Mouse (Mus musculus): ENCODE results near the gene Mok.
"Not testable (repeated sequence)": the region's sequence is repeated elsewhere in the genome, so short reads cannot be mapped to it uniquely, and the experiment has no call there.

Gene Mok

DNA sequence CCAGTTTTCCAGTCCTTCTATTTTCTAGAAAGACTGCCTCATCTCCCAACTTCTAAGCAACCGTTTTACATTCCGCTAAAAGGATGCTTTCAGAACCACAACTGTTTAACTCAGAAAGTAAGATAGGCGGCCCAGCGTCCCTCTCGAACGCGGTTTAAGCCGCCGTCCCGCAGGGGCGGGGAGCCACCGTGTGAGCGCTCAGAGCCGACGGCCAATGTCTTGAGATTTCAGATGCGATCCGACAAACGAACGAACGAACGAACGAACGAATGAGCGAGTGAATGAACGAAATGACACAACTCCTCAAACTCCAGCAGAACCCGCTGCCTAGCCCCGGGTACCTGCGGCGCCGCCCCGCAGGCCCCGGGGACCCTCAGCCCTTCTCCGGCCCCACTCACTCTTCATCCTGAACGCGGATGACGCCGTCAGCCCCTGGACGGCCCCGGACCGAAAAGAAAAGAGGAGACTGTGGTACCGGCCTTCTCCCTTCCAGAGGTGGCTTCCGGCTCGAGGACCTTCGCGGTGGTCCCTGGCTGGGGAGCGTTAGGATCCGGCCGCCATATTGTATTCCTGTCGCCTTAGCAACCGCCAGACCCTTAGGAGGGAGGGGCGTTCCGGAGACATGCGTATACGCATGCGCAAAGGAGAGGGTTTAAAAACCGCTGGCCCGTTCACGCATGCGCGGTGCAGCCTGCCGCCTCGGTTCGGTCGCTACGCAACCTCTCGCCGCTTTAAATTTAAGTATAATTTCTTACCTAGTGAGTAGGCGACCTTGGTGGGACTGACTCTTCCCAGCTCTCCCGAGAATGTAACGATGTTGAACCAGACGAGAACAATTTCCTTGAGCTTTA lies at the start of gene Mok:
Gene Mok (minus strand): TSS at position 592 of the 851 bp plus-strand sequence.
- peak; percentile 96 for DNase-seq

DNA sequence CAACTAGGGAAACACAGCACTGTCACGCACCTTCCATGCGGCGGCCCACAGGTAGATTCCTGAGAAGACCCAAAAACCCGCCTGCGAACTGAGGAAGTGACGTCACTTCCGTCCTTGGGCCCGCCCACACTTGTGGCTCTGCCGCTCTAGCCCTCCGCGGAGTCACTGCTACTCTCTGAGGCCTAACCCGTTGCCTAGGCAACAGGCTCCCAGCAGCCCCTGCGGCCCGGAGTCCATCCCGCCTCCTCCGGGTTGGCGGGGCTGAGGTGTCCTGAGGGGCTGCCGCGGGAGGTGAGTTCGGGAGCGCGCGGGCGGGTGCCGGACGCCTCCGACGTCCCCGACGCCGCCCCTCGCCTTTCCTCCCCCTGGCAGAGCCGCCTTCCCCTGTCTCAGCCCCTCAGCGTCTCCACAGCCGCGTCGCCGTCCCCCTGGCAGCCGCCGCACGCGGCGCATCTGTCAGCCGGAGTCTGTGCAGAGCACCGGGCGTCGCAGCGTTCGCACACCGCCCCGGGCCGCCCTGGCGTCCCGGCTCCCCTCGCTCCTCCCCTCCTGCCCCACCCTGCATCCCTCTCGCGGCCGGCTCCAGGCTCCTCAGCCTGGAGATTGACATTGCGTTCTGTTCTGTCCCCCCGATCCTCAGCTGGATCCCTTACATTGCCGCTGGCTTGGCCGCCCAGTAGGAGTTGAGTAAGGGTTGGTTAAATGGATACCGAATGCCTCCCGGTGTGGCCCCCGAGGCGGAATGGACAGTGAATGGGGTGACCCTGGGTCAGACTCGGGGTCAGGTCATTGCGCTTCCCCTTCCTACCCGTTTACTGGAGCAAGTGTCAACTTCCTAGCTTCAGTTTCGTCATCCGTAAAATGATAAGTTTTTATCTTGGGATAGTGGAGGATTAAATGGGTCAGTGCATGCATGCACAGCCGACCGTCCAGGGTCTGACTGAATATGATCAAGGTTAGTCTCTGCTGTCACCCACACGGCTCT lies 48.6 kb upstream of the Mok start, which contains the start of the genes Cinp and Tecpr2:
Gene Cinp (minus strand): TSS at position 110 of the 985 bp plus-strand sequence.
Gene Tecpr2 (plus strand): TSS at position 229 of the 985 bp plus-strand sequence.
- DNase-seq: peak; percentile 99

DNA sequence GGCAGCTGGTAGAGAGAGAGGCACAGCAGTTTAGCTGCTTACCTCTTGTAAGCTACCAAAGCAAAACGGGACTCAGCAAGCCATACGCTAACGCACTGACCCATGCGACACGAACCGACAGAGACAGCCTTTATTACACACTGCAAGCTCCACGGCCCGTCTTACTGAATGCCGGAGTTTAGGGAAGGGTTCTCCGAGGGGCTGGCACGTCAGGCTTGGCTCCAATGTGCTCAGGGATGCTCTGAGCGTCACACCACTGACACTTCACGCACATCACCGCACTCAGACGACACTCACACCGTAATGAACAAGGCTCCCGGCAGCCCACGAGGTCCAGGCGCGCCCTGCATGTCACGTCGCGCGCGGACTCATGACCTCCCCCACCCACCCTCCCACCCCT lies 47.9 kb upstream of the Mok start:
- peak; percentile 45 for DNase-seq

DNA sequence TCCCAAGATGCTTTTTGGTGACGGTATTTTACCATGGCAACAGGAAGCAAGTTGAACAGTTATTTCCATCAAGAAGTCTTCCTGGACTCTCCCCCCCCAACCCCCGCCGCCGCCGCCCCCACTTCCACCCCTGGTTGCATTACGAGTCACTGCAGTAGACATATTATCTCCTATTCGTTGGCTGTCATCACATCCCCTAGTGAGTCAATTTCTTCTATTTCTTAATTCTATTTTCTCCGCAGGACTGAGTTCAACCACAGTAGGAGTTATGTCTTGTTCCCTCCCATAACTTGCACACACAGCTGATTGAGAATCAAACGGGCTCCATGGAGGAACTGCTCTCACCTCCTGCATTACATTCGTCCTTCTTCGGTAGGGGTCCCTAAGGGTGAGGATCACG lies 47.4 kb upstream of the Mok start:
- no peak for DNase-seq

GRCm38 (mm10) chr12:110885251-110885650 lies 44.5 kb upstream of the Mok start:
- DNase-seq: no peak

- DNase-seq: no peak
Measured at GRCm38 (mm10) chr12:110882291-110882690, 41.6 kb upstream of the Mok start.

DNA sequence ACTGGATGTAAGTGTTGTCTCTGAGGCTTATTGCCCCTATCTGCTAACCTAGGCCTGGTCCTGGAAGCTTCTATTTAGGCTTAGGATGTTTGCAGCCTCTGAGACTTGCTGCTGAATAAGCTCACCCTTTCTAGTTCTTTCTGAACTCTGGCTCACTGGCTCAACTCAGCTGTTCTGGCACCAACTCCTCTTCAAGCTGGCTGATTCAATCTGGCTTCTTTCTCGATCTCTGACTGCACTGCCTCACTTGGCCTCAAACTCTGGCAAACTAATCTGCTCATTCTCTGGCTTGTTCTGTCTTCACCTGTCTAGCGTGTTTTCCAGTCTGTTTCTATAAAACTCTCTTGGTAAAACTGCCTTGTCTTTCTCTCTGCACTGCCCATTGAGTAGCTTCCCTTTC lies 34.6 kb upstream of the Mok start:
- DNase-seq: no peak

GRCm38 (mm10) chr12:110871247-110871646 lies 30.5 kb upstream of the Mok start:
- no peak for DNase-seq

- DNase-seq: no peak
Measured at GRCm38 (mm10) chr12:110870107-110870506, 29.4 kb upstream of the Mok start.

- peak; percentile 48 for DNase-seq
Measured at GRCm38 (mm10) chr12:110865989-110866388, 25.2 kb upstream of the Mok start.

DNA sequence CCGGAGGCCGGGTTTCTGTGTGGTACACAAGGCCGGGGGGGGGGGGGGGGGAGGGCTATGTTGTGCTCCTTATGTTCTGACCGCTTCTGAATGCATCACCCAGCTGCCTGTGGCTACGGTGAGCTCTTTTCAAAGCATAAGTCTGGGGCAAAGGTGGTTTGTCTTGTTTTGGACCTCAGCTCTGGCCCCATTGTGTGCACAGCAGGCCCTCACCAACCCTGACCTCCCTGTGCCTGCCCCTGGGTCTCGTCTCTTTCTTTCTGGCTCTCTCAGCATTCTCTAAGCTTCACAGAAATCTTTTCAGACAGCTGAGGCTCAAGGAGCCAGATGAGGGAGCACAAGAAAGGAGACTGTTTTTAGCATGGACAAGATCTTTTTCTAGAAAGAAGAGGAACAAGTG lies 24.8 kb upstream of the Mok start:
- no peak for DNase-seq

DNA sequence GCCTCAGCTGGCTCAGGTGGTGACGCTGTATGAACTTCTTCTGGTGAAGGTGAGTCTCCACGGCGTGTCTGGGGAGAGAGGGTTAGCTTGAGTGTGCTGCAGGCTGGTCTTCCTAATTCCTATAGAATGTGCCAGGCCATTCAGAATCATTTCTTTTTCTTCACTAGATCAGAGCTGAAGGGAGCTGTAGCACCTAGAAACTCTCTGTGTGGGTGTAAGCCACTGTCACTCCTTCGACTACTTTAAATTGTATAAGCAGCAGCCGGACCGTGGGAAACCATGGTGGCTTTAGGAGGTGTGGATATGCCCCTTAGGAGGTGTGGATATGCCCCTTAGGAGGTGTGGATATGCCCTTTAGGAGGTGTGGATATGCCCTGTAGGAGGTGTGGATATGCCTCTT lies 23.3 kb upstream of the Mok start:
- no peak for DNase-seq

DNA sequence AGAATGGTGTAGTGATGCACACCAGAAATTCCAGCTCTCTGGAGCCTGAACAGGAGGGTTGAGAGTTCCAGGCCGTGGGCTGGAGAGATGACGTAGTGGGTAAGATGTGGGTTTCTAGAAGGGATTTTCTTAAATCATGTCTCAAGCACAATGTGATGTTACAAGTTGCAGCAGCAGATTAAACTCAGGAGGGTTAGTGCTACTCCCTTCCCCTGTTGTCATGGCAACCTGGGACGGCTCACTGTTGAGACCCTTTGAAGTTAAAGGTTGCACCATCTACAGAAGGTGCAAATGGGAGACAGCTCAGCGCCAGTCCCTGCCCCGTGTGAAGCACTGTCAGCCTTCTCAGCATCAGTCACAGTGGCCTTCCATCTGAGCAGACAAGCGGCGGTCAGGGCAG lies 20.5 kb upstream of the Mok start:
- DNase-seq: no peak

DNA sequence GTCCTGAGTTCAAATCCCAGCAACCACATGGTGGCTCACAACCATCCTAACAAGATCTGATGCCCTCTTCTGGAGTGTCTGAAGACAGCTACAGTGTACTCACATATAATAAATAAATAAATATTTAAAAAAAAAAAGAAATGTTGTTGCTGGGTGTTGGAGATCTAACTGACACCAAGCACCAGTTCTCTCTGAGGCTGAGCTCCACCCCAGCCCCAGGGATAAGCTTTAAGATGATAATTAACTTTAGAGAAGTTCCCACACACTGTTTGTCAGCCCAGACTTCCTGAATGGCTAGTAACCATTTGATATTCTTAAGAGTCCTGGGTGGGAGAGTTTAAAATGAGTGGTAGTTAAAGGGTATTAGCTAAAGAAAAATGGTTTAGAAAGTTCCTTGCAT lies 19.6 kb upstream of the Mok start:
- no peak for DNase-seq

GRCm38 (mm10) chr12:110858681-110859080 lies 17.9 kb upstream of the Mok start:
- DNase-seq: not testable (repeated sequence)

DNA sequence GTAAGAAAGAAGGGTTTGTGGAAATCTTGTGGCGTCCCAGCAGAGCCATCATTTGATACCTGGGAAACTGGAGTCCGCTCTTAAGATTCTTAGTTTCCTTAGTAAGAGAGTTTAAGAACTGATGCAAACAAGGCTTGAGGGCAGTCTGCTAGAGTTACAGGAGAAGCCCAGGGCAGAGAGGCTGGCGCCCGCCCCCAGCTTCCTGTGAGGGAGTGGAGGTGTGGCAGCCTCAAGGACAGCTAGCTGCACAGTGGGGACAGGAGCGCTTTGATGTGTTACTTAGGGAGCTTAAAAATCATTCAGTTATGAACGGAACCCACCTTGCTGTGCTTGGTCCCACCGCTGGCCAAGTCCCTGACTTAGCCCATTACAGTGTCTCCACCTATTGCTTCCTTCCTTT lies 16.5 kb upstream of the Mok start:
- DNase-seq: no peak

GRCm38 (mm10) chr12:110854786-110855737 lies 14.3 kb upstream of the Mok start:
- no peak for DNase-seq

DNA sequence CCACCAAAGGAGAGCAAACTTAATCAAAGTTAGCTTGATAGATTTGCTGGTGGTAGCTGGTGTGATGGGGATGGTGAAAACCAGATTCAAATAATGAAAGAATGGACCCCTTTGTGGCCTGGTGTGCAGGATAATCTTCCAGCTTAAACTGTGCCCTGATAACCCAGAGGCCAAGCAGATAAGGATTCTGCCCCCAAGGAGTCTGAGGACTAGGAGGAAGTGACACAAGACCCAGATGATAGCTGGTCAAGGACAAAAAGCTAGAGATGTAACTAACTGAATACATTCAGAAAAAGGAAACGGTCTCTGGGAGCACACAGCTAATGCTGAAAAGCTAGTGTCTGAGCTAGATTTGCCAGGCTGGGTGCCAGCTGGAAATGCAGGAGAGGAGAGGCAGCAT lies 11.2 kb upstream of the Mok start:
- DNase-seq: no peak

DNA sequence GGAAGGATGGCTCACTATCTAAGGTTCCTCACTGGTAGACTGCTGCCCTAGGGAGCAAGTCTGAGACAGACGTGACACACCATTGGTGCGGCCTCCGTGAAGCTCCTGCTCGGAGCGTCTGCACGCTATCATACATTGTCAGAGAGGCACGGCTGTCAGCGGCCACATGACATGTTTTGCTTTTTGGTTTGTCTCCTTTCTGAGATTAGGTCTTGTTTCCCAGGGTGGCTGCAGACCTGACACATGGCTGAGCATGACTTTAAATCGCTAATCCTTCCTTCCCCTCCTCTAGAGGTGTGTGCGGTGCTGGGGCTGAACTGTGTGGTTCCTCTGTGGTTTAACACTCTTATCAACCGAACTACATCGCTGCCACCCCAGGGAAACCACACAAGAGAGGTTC lies 10.7 kb upstream of the Mok start:
- no peak for DNase-seq

- DNase-seq: no peak
Measured at GRCm38 (mm10) chr12:110850929-110851256, 10.2 kb upstream of the Mok start.

DNA sequence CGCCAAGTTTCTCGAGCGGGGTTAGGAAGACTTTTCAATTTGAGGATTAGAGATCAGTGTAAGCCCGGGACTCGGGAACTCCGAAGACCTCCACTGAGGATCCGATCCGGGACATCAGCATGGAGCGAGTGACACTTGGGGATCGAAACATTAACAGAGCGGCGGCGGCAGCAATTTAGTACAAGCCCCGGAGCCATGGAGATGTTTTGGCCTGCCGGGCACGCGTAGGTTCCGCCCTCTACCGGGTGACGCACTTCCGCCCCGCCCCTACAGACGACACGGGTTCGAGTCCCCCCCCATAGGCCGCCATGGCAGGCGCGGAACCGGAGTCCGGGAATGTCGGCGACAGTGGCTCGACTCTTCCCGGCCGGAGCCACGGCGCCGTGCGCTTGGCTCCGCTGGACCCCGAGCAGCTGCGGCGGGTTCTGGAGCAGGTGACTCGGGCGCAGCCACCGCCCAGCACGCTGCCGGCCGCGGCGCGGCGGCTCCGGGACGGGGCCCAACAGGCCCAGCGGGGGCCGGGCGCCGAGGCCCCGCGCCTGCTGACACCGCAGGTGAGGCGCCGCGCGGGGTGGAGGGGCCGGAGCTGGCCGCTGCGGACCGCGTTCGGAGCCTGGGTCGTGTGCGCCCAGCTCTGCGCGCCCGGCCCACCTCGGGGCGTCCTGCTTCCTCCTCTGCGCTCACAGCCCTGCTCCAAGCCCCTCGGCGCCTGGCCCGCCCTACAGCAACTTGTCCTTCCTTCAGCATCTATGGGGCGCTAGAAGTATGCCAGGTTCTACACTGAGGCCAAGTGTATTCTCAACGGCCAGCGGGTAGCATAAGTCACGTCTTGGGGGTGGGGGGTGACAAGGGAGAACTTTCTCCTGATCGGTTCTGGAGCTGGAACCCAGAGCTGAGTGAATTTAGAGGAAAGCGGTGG lies 9.5 kb upstream of the Mok start, which contains the start of gene Zfp839:
Gene Zfp839 (plus strand): TSS at position 244 of the 919 bp plus-strand sequence.
- DNase-seq: peak; percentile 91

All from right cerebral cortex, adult 18-20 months (tissue).